Mouse (Mus musculus): ENCODE measurements around the gene Gm6525. TPM values are rescaled to one million over a fixed set of nuclear protein-coding genes. Genes with fewer than 3 reads are reported as not detected.

The Gm6525 gene
- total RNA-seq, 4 experiments from 2014 or later = not detected

DNA sequence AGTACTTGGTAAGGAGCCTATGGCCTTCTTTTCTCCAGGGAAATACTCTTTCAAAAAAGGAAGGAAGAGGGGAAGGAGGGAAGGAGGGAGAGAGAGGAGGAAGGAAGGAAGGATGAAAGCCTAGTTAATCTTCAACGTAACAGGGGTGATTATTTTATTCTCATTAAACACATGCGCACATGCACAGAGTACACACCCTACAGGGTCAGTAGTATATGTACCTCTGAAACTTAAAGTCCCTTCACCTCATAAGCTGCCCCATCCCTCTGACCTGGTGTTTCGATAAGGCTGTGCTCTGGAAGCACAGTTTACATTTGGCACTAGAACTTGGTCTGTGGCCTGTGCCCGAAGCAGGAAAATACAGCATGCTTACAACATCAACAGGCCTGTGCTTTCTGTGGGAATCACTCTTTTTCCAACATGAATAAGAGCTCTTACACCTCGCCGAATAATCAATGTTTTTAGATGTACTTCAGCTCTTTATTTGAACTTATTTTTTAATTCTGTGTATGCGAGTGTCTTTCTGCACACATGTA, 37.5 kb downstream of the Gm6525 start:
- no peak for DNase-seq (ENCODE audit: low spot score in 2 of 2)

GRCm38 (mm10) chr3:84214501-84214900, 40.6 kb downstream of the Gm6525 start:
- no peak for DNase-seq (ENCODE audit: low spot score in 2 of 2)

DNA sequence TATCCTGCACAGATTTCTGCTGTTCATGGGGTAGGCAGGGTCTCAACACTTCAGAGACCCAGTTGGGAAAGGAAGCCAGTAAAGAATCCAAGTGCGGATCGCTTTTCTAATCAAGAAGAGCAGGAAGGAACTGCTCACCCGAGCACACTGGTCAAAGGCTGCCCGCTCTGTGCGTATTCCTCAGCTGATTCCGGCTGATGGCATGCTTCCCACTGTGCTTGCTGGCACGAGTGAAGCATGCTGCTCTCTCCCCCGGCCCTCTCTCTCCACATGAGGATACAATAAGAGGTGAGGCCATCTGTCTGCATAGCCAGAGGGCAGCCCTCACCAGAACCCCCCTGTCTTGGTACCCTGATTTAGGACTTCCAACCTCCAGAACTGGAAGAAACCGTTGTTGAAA, 41.3 kb downstream of the Gm6525 start:
- DNase-seq (ENCODE audit: low spot score in 2 of 2) = no peak

DNA sequence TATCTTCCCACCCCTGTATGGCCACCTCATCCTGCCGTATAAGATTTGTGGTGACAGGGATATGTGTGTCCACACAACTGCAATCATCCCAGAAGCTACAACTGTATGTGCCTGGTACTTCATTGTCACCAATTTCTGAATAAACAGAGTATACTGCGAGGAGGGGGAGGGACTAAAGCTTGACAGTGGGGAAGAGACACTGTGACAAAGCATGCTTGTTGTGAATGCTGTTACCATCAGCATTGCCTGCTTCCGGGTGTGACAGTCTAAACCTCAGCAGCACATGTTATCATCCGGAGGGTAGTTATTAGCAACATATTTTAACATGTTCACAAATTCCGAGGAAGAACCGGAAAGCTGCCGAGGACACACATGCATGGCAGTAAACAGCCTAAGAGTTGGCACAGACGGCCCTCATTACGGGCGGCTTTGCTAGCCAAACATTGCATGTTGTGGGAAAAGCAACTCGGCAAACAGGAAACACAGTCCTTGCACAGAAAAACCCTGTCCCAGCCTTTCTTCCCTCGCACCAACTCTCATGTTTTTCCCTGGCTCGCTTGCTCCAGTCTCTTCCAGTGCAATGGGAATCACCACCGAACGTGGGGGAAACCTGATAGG, 41.9 kb downstream of the Gm6525 start:
- no peak for DNase-seq (ENCODE audit: low spot score in 2 of 2)

DNA sequence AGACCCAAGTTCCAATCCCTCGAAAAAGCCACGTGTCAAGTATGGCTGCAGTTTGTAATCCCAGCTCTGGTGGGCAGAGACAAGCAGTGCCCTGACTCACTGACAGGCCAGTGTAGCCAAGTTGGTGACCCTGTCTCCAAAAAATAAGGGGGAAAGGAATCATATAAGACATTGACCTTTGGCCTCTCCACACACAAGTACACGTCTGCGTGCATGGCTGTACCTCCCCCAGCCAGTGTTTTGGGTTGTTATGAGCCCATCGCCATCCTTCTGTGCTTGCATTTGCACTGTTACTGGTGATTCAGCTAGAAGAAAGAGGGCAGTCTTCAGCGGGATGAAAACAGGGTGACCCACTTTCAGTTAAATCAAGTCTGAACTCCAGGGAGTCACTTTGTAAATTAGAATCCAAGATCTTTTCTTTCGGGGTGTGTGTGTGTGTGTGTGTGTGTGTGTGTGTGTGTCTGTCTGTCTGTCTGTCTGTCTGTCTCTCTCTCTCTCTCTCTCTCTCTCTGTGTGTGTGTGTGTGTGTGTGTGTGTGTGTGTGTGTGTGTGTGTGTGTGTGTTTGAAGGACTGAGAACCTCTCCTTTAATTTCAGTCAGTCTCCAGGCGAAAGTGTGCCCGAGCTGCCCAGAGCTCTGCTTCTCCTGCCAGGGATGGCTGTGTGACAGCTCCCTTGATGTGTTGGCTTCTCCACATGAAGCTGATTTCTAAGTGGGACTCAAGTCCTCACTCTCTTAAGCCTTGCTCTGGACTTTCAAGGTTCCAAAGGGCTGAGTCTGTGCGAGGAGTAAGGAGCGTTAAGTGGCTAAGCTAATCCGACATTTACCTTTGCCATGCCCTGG, 43.4 kb downstream of the Gm6525 start:
- DNase-seq (ENCODE audit: low spot score in 2 of 2) = no peak

GRCm38 (mm10) chr3:84217961-84218351, 44.1 kb downstream of the Gm6525 start:
- no peak for DNase-seq (ENCODE audit: low spot score in 2 of 2)

DNA sequence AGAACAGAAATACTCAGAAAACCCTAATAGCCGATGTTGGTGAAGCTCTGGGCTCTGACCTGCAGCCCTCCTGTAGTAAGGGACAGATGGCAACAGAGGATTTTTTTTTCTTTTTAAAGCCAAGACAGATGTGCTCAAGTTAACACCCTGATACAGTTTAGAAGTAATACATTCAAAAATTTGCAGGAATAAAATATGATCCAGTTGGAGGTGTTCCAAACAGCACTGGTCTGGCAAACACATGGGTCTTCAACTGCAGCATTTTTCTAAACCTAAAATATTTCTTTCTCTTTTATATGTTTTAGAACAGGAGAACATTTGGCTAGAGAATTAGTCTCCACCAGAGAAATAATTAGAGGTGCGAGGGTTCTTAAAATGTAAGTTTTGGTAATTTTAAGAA, 44.6 kb downstream of the Gm6525 start:
- DNase-seq (ENCODE audit: low spot score in 2 of 2) = no peak

DNA sequence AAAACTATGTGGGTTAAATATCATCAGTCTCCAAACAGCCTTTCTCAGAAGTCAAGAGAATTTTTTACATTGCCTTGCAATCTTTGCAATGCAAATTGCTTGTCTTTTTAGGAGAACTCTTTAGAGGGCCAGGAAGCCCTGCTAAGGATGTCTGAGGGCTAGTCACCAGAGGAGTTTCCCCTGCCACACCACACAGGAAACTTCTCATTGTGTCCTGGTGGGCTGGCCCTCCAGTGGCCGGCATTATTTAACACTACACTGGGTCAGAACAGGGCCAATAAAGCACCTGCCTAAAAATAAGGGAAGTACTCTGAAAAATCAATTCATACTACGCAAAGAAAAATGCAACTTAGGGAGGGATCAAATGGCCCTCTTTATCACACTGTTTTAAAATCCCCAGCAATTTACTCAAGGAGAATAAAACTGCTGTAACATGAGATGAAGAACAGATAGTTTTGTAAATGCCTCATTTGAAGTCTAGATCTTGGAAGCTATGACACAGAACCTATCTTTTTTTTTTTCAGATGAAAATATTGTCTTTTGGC, 45.3 kb downstream of the Gm6525 start:
- DNase-seq (ENCODE audit: low spot score in 2 of 2) = no peak

DNA sequence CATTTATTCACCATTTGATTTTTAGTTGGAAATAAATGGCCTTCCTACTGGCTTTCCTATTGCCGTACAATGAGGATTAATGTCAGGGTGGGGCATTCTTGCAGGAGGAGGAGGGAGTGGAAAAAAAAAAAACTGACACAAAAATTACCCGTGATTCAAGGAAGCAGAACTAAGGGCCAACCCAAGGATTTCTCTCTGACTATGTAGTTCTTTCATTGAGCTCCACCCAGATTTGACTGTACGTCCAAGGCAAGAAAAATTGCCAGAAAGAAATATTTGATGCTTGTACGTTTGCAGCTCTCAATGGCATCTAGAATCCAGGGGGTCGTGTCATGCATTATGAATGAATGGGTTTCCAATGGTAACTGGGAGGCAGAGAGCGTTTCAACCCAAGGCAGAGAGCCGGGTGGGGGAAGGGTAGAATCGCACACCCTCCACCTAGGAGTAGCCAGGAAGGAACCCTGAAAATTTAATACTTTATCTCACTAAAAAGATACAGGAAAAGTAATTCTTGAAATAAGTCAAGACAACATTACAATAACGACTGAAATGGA, 45.9 kb downstream of the Gm6525 start:
- DNase-seq (ENCODE audit: low spot score in 2 of 2) = no peak

DNA sequence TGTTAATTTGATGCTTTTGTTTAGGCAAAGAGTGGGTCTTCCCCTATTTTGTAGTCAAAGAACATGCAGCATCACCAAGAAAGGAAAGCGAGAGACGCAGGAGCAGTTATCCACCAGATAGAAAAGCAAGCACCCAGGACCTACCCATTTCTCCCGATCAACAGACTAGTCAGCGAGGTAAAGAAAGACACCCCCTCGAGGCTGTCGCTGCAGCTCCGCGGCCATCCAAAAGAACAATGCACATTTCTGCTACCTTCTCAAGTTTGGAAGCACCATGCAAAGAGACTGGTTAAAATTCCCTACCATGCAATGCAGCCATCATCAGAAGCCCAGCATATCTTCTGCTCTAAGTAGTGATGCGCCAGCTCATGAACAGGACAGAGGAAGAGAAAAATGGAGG, 46.4 kb downstream of the Gm6525 start:
- no peak for DNase-seq (ENCODE audit: low spot score in 2 of 2)

DNA sequence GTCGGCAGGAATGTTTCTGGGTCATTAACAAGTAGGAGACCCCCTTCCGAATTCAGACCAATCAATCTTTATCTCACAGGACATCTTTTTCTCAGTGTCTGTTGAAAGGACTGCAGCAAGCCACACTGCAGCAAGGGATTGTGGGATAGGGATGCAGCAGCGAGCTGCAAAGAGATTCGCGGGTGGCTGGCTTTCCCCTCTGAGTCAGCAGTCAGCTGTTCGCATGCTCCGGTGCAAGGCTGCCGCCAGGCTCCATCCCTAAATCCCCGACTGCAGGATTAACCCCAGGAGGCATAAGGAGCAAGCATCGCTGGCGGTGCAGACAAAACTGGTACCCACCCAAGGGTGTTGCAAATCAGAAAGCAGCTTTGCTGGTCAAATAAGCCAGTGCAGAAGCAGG, 46.8 kb downstream of the Gm6525 start:
- peak in 1 of 2 experiments; percentile 29 for DNase-seq (ENCODE audit: low spot score in 2 of 2)

Other genes with a start within 250 kb of the Gm6525 start
- 10 to 100 TPM in 3 of 4 experiments, 1 to 10 TPM in 1; 8.7 to 13.1 (median 11.6) TPM for gene Tmem131l, start 133.9 kb upstream of the Gm6525 start, total RNA-seq (2022)
- 1 to 10 TPM in 3 of 4 experiments, under 1 TPM in 1; 0.77 to 1.9 (median 1.3) TPM for gene Mnd1, start 18.3 kb upstream of the Gm6525 start, total RNA-seq (2022)
- 1 to 10 TPM in 3 of 4 experiments, under 1 TPM in 1; 0.92 to 3.0 (median 1.8) TPM for gene Trim2, start 132.8 kb downstream of the Gm6525 start, total RNA-seq (2022)

All from gastrocnemius, adult 8-10 months (tissue).